Mouse (Mus musculus) MEL (cell line): ENCODE data around the gene Macrod1. TPM values are rescaled to one million over a fixed set of nuclear protein-coding genes. Genes with fewer than 3 reads are reported as not detected.

Source experiments
- DNase-seq: peaks from one replicate; pipeline ENCODE4 v3.0.0; 2011; ENCODE audit warnings: low read depth, low spot score
- H3K27ac ChIP-seq: 2 replicates; pipeline ENCODE4 v1.5.1; 2012; ENCODE audit warnings: low read depth, mild to moderate bottlenecking, control low read depth, low read length, moderate library complexity; ENCODE audit not compliant: control insufficient read depth
- H3K27me3 ChIP-seq, 2 experiments: fragments of 150-350 bp in 1 of 2; sonication (generic) in 1 of 2; 2 replicates each; pipeline ENCODE4 v1.6.1; 2012; ENCODE audit warnings: low read length in 2 of 2, mild to moderate bottlenecking in 2 of 2, improper control_type of control experiment in 1 of 2, moderate library complexity in 1 of 2; ENCODE audit not compliant: insufficient read depth in 2 of 2, control insufficient read depth in 1 of 2
- H3K36me3 ChIP-seq, 2 experiments: 2 replicates each; pipeline ENCODE4 v1.6.1; 2012 to 2014; ENCODE audit warnings: low read length in 2 of 2, improper control_type of control experiment in 1 of 2, inconsistent platforms in 1 of 2, mild to moderate bottlenecking in 1 of 2; ENCODE audit not compliant: insufficient read depth in 2 of 2, control insufficient read depth in 1 of 2
- H3K4me1 ChIP-seq, 2 experiments: fragments of 150-350 bp in 1 of 2; sonication (generic) in 1 of 2; 2 replicates each; pipeline ENCODE4 v1.6.1; 2012; ENCODE audit warnings: low read length in 2 of 2, improper control_type of control experiment in 1 of 2, mild to moderate bottlenecking in 1 of 2; ENCODE audit not compliant: insufficient read depth in 2 of 2, control insufficient read depth in 1 of 2
- H3K4me3 ChIP-seq, 2 experiments: fragments of 150-350 bp in 1 of 2; sonication (generic) in 1 of 2; 2 replicates each; pipeline ENCODE4 v1.5.1; 2012; ENCODE audit warnings: low read depth in 2 of 2, low read length in 2 of 2, mild to moderate bottlenecking in 2 of 2, moderate library complexity in 2 of 2, control low read depth in 1 of 2, improper control_type of control experiment in 1 of 2; ENCODE audit not compliant: control insufficient read depth in 1 of 2, insufficient read depth in 1 of 2
- H3K79me2 ChIP-seq: 2 replicates; pipeline ENCODE4 v1.6.1; 2012; ENCODE audit warnings: mild to moderate bottlenecking, low read length, moderate library complexity; ENCODE audit not compliant: control insufficient read depth, poor library complexity, insufficient read depth
- H3K9ac ChIP-seq: 2 replicates; pipeline ENCODE4 v1.6.1; 2012; ENCODE audit warnings: low read depth, mild to moderate bottlenecking, control low read depth, low read length, moderate library complexity; ENCODE audit not compliant: control insufficient read depth, poor library complexity, severe bottlenecking
- H3K9me3 ChIP-seq: fragments of 150-350 bp; sonication (generic); replicated peaks from 2 replicates; pipeline ENCODE4 v1.6.1; 2012; ENCODE audit warnings: mild to moderate bottlenecking, low read length, improper control_type of control experiment, moderate library complexity; ENCODE audit not compliant: insufficient read depth
- BHLHE40 ChIP-seq: IDR thresholded peaks from 2 replicates; pipeline ENCODE4 v1.6.1; 2012; ENCODE audit warnings: low read depth, mild to moderate bottlenecking, inconsistent platforms, low read length, improper control_type of control experiment, borderline replicate concordance
- E2F4 ChIP-seq: IDR thresholded peaks from 2 replicates; pipeline ENCODE4 v1.6.1; 2011; ENCODE audit warnings: low read depth, low read length, improper control_type of control experiment, borderline replicate concordance
- ELF1 ChIP-seq: IDR thresholded peaks from 2 replicates; pipeline ENCODE4 v1.6.1; 2014; ENCODE audit warnings: low read depth, mild to moderate bottlenecking, inconsistent platforms, low read length, improper control_type of control experiment, moderate library complexity
- ETS1 ChIP-seq: IDR thresholded peaks from 2 replicates; pipeline ENCODE4 v1.6.1; 2012; ENCODE audit warnings: low read depth, mild to moderate bottlenecking, inconsistent platforms, low read length, improper control_type of control experiment, moderate library complexity
- MAFK ChIP-seq: IDR thresholded peaks from 2 replicates; pipeline ENCODE4 v1.6.1; 2011; ENCODE audit warnings: low read depth, mild to moderate bottlenecking, low read length, improper control_type of control experiment, borderline replicate concordance
- MAX ChIP-seq: IDR thresholded peaks from 2 replicates; pipeline ENCODE4 v1.6.1; 2011; ENCODE audit warnings: low read length, improper control_type of control experiment
- MAZ ChIP-seq: IDR thresholded peaks from 2 replicates; pipeline ENCODE4 v1.6.1; 2012; ENCODE audit warnings: low read depth, mild to moderate bottlenecking, inconsistent platforms, low read length, improper control_type of control experiment
- MEF2A ChIP-seq: IDR thresholded peaks from 2 replicates; pipeline ENCODE4 v1.6.1; 2014; ENCODE audit warnings: low read depth, mild to moderate bottlenecking, inconsistent platforms, low read length, improper control_type of control experiment; ENCODE audit not compliant: poor library complexity, insufficient replicate concordance, severe bottlenecking; ENCODE audit errors: extremely low read depth
- MYB ChIP-seq: IDR thresholded peaks from 2 replicates; pipeline ENCODE4 v1.6.1; 2011; ENCODE audit warnings: mild to moderate bottlenecking, low read depth, low read length, improper control_type of control experiment
- NELFE ChIP-seq: IDR thresholded peaks from 2 replicates; pipeline ENCODE4 v1.6.1; 2011; ENCODE audit warnings: low read depth, low read length, improper control_type of control experiment
- NRF1 ChIP-seq: IDR thresholded peaks from 2 replicates; pipeline ENCODE4 v1.6.1; 2014; ENCODE audit warnings: low read depth, mild to moderate bottlenecking, inconsistent platforms, low read length, improper control_type of control experiment, moderate library complexity; ENCODE audit not compliant: poor library complexity, insufficient read depth, severe bottlenecking
- POLR2AphosphoS5 ChIP-seq: IDR thresholded peaks from 2 replicates; pipeline ENCODE4 v1.6.1; 2012; ENCODE audit warnings: low read depth, borderline replicate concordance, mild to moderate bottlenecking, inconsistent platforms, low read length, moderate library complexity, mixed read lengths
- RAD21 ChIP-seq: IDR thresholded peaks from 2 replicates; pipeline ENCODE4 v1.6.1; 2011; ENCODE audit warnings: mild to moderate bottlenecking, low read depth, low read length, improper control_type of control experiment
- SMC3 ChIP-seq: IDR thresholded peaks from 2 replicates; pipeline ENCODE4 v1.6.1; 2011; ENCODE audit warnings: low read depth, low read length, improper control_type of control experiment
- TAL1 ChIP-seq: IDR thresholded peaks from 2 replicates; pipeline ENCODE4 v1.6.1; 2012; ENCODE audit warnings: mild to moderate bottlenecking, inconsistent platforms, low read length, moderate library complexity, mixed read lengths
- TBP ChIP-seq: IDR thresholded peaks from 2 replicates; pipeline ENCODE4 v1.8.0; 2011; ENCODE audit warnings: low read depth, low read length, improper control_type of control experiment
- USF2 ChIP-seq, 2 experiments: IDR thresholded peaks; 2 replicates each; pipeline ENCODE4 v1.6.1; 2011 to 2012; ENCODE audit warnings: improper control_type of control experiment in 2 of 2, low read length in 2 of 2, borderline replicate concordance in 1 of 2, inconsistent platforms in 1 of 2, low read depth in 1 of 2, mild to moderate bottlenecking in 1 of 2; ENCODE audit not compliant: insufficient read depth in 1 of 2
- polyA plus RNA-seq, 2 experiments: library from polyadenylated mRNA; stranded (reverse) in 1 of 2; unstranded in 1 of 2; fragments of >175 nt in 1 of 2; fragments of >200 nt in 1 of 2; gene quantifications; 2 replicates each; pipeline versions ENCODE4 v1.2.1 to v1.2.4; 2012; ENCODE audit warnings: low replicate concordance in 2 of 2, low read depth in 1 of 2; ENCODE audit not compliant: insufficient read length in 2 of 2, insufficient read depth in 1 of 2, missing spikeins in 1 of 2
- total RNA-seq: library from RNA; depleted of rRNA; stranded (reverse); fragments of 300-350 nt; gene quantifications from 2 replicates; pipeline ENCODE4 v1.2.3, GENCODE M21; 2012

Gene Macrod1
- total and polyA plus RNA-seq, 3 experiments = 4.5 to 15.7 TPM; not detected in 1

GRCm38 (mm10) chr19:7140373-7140772 lies 83.8 kb downstream of the Macrod1 start:
- H3K27me3 ChIP-seq = no peaks in the 10 kb centered on the region
- no peak overlapping the region for H3K9ac ChIP-seq
- no peak for TF ChIP-seq TBP
- no peak for TF ChIP-seq MEF2A
- no peak for TF ChIP-seq USF2 (IDR thresholded peaks at IDR 0.05; ENCODE audit: borderline replicate concordance in 1 of 2, insufficient read depth in 1 of 2, low read depth in 1 of 2, low read length in 2 of 2)
- TF ChIP-seq SMC3 = no peak
- TF ChIP-seq ETS1 = no peak
- TF ChIP-seq NRF1 = no peak

DNA sequence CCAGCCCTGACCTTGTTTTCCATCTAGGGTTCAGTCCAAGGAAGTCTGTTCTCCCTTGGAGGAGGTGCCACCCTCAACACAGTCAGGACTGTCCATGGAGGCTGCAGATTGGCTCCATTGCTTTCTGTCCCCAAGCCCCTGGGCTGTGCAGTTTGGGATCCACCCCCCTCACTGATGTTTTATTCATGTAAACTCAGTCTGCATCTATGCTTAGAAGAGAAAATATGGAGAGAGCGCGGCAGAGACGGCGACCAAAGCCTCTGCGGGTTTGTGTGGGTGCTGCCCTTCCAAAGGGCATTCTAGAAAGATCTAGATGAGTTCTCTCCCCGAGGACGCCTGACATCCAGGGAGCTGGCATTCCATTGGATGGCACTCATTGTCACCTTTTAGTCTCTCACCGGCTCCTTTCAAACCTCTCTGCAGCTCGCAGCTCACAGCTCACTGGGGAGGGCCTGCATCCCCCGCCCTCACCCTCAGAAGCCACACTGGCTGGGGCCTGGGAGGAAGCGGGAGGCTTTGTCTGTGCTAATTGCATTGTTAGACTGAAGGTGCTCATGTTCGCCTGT lies 84.3 kb downstream of the Macrod1 start:
- Histone ChIP-seq H3K27me3 (no peaks in the 10 kb centered on the region), H3K4me1 (peaks cover 0 to 10% of the 10 kb centered on the region in 2 experiments; a peak in 1 of 4 replicates), H3K36me3 (0 out of 4 replicates have a peak, but pooled peaks cover 0 to 3% of the 10 kb centered on the region in 2 experiments), H3K27ac (no peak overlapping the region), H3K79me2 (no peaks in the 10 kb centered on the region), H3K9ac (no peak overlapping the region), H3K9me3 (no peaks in the 10 kb centered on the region), H3K4me3 (no peak overlapping the region)
- no peak for TF ChIP-seq MAX
- no peak for TF ChIP-seq TAL1
- TF ChIP-seq RAD21 = no peak
- no peak for TF ChIP-seq ELF1
- TF ChIP-seq MYB = no peak
- no peak for DNase-seq

More at GRCm38 (mm10) chr19:7140373-7140772, 83.8 kb downstream of the Macrod1 start:
- no peak overlapping the region for H3K4me3 ChIP-seq
- H3K27ac ChIP-seq = no peak overlapping the region
- H3K79me2 ChIP-seq = no peaks in the 10 kb centered on the region
- H3K36me3 ChIP-seq = 0 out of 4 replicates have a peak, but pooled peaks cover 0 to 3% of the 10 kb centered on the region in 2 experiments
- peaks cover 0 to 10% of the 10 kb centered on the region in 2 experiments; a peak in 1 of 4 replicates for H3K4me1 ChIP-seq
- H3K9me3 ChIP-seq = no peaks in the 10 kb centered on the region
- no peak for DNase-seq

DNA sequence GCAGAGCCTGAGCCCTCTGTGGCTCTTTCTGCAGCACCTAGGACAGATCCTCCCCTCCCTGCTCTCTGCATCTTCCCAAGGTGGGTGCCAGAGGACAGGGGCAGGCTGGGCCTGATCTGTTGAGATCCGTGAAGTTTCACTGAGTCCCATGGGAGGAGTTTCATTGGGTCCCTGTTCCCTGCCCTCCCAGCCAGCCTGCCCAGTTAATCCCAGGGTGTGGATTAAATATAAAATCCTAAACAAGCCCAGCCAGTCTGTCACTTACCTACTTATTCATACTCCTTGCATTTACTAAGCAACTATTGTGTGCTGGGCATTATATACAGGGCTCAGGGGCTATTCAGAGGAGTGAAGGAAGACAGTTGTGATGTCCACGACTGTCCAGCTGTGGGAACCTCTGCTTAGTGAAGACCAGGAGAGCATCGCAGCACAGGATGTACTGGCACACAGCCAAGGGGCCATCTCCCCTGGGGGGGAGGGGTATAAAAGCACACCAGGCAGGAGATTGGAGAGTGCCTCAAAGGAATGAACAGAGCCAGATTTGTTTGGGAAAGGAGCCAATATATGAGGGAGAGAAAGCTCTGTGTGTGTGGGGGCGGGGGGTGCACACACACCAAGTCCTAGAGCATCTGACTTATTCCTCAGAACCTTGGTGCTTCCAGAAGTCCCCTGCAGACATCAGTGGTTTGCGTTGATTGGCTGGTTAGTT lies 85.8 kb downstream of the Macrod1 start:
- Histone ChIP-seq H3K79me2 (no peaks in the 10 kb centered on the region), H3K4me1 (peaks cover 0 to 10% of the 10 kb centered on the region in 2 experiments; a peak in 1 of 4 replicates), H3K27me3 (no peaks in the 10 kb centered on the region), H3K27ac (no peak overlapping the region), H3K4me3 (no peak overlapping the region), H3K9ac (no peak overlapping the region), H3K36me3 (0 out of 4 replicates have a peak, but pooled peaks cover 0 to 3% of the 10 kb centered on the region in 2 experiments), H3K9me3 (no peaks in the 10 kb centered on the region)
- TF ChIP-seq E2F4 (no peak), NELFE (no peak), MAX (no peak), SMC3 (no peak), MAZ (no peak), MAFK (no peak), BHLHE40 (no peak), POLR2AphosphoS5 (no peak)
- DNase-seq = no peak
